Mouse (Mus musculus) kidney, postnatal 0 days (tissue): Measurements from ENCODE around the gene Lonrf2. TPM values are rescaled to one million over a fixed set of nuclear protein-coding genes. Genes with fewer than 3 reads are reported as not detected.

Source experiments
- ATAC-seq: fragments of 200-750 bp; cut with Nextera tagmentation; replicated peaks from 2 replicates; pipeline ENCODE4 v1.8.0; 2017; ENCODE audit warnings: low read depth, moderate number of reproducible peaks, moderate TSS enrichment, moderate library complexity; ENCODE audit not compliant: low FRiP score
- DNase-seq: peaks from one replicate; pipeline ENCODE4 v3.0.0-alpha.2; 2016; ENCODE audit warnings: low spot score
- H3K27ac ChIP-seq: fragments of 300-500 bp; sonication (generic); 2 replicates; pipeline ENCODE4 v1.5.1; 2014; ENCODE audit warnings: mild to moderate bottlenecking
- H3K27me3 ChIP-seq: fragments of 300-500 bp; sonication (generic); 2 replicates; pipeline ENCODE4 v1.6.1; 2014; ENCODE audit warnings: low read length, mixed read lengths; ENCODE audit not compliant: insufficient read depth
- H3K36me3 ChIP-seq: fragments of 300-500 bp; sonication (generic); 2 replicates; pipeline ENCODE4 v1.6.1; 2014; ENCODE audit warnings: low read length, mixed read lengths; ENCODE audit not compliant: insufficient read depth
- H3K4me1 ChIP-seq: fragments of 300-500 bp; sonication (generic); replicated peaks from 2 replicates; pipeline ENCODE4 v1.6.1; 2014; ENCODE audit warnings: antibody characterized with exemption, low read length, mixed read lengths; ENCODE audit not compliant: insufficient read depth
- H3K4me2 ChIP-seq: fragments of 300-500 bp; sonication (generic); 2 replicates; pipeline ENCODE4 v1.6.1; 2014; ENCODE audit warnings: mild to moderate bottlenecking, low read length, moderate library complexity, mixed read lengths
- H3K4me3 ChIP-seq: fragments of 300-500 bp; sonication (generic); replicated peaks from 2 replicates; pipeline ENCODE4 v1.5.1; 2014; ENCODE audit warnings: low read depth, low read length
- H3K9ac ChIP-seq: fragments of 300-500 bp; sonication (generic); 2 replicates; pipeline ENCODE4 v1.6.1; 2014; ENCODE audit warnings: low read depth, low read length
- H3K9me3 ChIP-seq: fragments of 300-500 bp; sonication (generic); replicated peaks from 2 replicates; pipeline ENCODE4 v1.6.1; 2016; ENCODE audit warnings: low read length, inconsistent platforms, mixed read lengths
- CTCF ChIP-seq: IDR thresholded peaks from 2 replicates; pipeline ENCODE4 v1.5.1; 2016; ENCODE audit warnings: antibody characterized with exemption, low read depth, mild to moderate bottlenecking, moderate library complexity
- WGBS: fragments of 180-500 bp; shearing (Covaris S2); extraction: QIAGEN DNeasy Blood & Tissue Kit; methylation state at CpG from one replicate; pipeline ENCODE4 v1.1.7; 2014; 5-methylcytosine and 5-hydroxymethylcytosine counted together
- polyA plus RNA-seq: library from polyadenylated mRNA; unstranded; fragments of >200 nt; fragmentation: Nextera tagmentation; extraction: Ambion mirVana; gene quantifications from 2 replicates; pipeline ENCODE4 v1.2.1, GENCODE M21; 2015

The Lonrf2 gene
- polyA plus RNA-seq, 1 experiment from 2014 or later: 0.82 TPM

DNA sequence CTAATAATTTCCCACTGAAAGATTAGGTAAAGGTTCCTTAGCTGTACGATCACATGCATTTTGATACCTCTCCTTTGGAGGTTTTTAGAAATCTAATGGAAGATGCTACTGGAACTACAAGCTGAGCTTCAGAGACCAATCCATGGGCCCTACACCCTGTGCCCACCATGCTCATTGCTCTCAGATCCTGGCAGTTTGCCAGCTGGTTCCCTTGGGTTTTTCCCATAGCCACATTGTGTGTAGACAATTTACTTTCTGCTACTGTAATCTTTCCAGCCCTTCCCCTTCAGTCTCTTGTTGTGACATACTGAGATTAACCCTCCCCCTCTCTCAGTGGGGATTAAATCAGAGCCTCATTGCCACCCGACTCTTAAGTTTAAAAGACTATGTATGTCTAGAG lies 11.6 kb downstream of the Lonrf2 start:
- no peak for DNase-seq
- H3K9ac ChIP-seq: no peak overlapping the region
- no peak for ATAC-seq
- no peak overlapping the region for H3K4me3 ChIP-seq
- H3K9me3 ChIP-seq: no peaks in the 10 kb centered on the region
- H3K4me2 ChIP-seq: no peak overlapping the region
- 79% methylated on average over 2 of the region's 2 CpGs for WGBS
- no peak overlapping the region for H3K27ac ChIP-seq
- no peaks in the 10 kb centered on the region for H3K36me3 ChIP-seq
- H3K4me1 ChIP-seq: no peaks in the 10 kb centered on the region
- H3K27me3 ChIP-seq: no peaks in the 10 kb centered on the region
- no peak for TF ChIP-seq CTCF

DNA sequence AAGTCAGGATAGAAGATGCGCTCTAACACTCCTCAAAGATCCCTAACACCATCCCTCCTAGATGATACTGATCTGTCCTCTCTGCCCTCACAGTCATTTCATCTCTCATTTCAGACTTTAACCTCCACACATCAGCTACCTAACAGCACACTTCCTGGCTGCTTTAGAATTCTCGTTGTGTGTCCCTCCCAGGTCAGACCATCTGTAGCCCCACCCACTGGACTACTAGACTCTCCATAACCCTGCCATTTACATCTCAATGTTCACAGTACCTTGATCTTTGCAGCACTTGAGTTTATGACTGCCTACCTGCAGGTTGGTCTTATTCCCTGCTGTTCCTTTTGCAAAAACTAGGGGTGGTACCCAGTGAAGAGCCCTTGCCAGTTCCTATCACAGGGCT lies 12.7 kb downstream of the Lonrf2 start:
- no peaks in the 10 kb centered on the region for H3K36me3 ChIP-seq
- H3K27ac ChIP-seq: no peak overlapping the region
- H3K9me3 ChIP-seq: no peaks in the 10 kb centered on the region
- 66% methylated on average over 2 of the region's 2 CpGs for WGBS
- DNase-seq (no peak), ATAC-seq (no peak)
- H3K4me2 ChIP-seq: no peak overlapping the region
- no peak for TF ChIP-seq CTCF
- H3K4me3 ChIP-seq: no peak overlapping the region
- H3K27me3 ChIP-seq: no peaks in the 10 kb centered on the region
- H3K9ac ChIP-seq: no peak overlapping the region
- no peaks in the 10 kb centered on the region for H3K4me1 ChIP-seq

DNA sequence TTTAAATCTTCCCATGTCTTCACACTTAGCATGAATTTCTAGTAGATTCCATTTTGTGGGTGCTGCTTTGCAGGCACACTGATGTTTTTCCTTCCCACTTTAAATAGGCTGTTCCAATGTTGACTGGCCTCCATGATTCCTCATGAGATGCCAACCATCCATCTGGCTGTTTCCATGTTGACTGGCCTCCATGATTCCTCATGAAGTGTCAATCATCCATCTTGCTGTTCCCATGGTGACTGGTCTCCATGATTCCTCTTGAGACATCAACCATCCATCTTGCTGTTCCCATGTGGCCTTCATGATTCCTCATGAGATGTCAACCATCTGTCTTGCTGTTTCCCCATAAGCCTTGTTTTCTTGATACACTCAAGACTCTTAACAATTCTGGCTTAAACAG lies 16.8 kb downstream of the Lonrf2 start:
- Histone ChIP-seq H3K27me3 (no peaks in the 10 kb centered on the region), H3K4me1 (no peaks in the 10 kb centered on the region), H3K4me2 (no peak overlapping the region), H3K4me3 (no peak overlapping the region), H3K9me3 (no peaks in the 10 kb centered on the region), H3K36me3 (no peaks in the 10 kb centered on the region), H3K27ac (no peak overlapping the region), H3K9ac (no peak overlapping the region)
- no peak for TF ChIP-seq CTCF
- ATAC-seq (no peak), DNase-seq (no peak)

DNA sequence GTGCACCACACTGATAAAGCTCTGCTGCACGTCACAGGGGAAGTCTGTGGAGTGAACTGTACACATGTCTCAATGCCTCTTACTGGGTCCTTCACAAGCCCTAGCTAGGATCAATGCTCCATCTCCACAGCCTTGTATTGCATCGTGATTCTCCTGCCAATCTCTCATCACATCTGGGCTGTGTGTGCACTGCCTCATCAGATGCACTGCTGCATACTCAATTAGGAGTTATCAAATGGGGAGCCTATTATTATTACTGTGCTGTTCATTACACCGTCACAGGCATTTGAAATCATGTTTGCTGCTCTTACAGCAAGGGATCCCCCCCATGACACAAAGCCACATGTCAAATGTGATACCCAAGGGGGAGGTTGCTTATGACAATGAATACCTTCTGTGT lies 18.8 kb downstream of the Lonrf2 start:
- Histone ChIP-seq H3K9ac (no peak overlapping the region), H3K9me3 (no peaks in the 10 kb centered on the region), H3K27me3 (no peaks in the 10 kb centered on the region), H3K36me3 (no peaks in the 10 kb centered on the region), H3K4me3 (no peak overlapping the region), H3K4me2 (no peak overlapping the region), H3K4me1 (no peaks in the 10 kb centered on the region), H3K27ac (no peak overlapping the region)
- no peak for DNase-seq
- TF ChIP-seq CTCF: no peak
- no peak for ATAC-seq
- WGBS: 92% methylated on average over 3 of the region's 3 CpGs

DNA sequence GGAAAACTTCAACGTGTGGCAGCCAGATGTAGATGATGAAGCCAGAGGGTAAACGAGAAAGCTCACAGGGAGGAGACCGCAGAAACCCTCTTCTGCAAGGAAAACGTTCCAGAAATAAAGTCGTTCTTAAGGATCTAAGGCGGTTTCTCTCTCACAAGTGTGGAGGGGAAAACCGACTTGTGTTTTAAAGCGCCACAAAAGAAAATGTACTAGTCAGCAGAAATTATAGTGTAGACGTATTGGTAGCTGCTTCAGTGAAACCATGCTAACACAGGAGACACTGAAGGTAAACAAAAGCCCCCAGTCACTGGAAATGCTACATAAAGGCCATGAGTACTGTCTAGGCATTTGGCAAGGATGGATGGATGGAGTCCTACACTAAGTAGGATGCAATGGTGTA lies 19.2 kb downstream of the Lonrf2 start:
- no peak for DNase-seq
- Histone ChIP-seq H3K27me3 (no peaks in the 10 kb centered on the region), H3K9me3 (no peaks in the 10 kb centered on the region), H3K27ac (no peak overlapping the region), H3K36me3 (no peaks in the 10 kb centered on the region), H3K4me3 (no peak overlapping the region), H3K4me2 (no peak overlapping the region), H3K9ac (no peak overlapping the region), H3K4me1 (no peaks in the 10 kb centered on the region)
- 68% methylated on average over 9 of the region's 9 CpGs for WGBS
- TF ChIP-seq CTCF: no peak
- no peak for ATAC-seq

DNA sequence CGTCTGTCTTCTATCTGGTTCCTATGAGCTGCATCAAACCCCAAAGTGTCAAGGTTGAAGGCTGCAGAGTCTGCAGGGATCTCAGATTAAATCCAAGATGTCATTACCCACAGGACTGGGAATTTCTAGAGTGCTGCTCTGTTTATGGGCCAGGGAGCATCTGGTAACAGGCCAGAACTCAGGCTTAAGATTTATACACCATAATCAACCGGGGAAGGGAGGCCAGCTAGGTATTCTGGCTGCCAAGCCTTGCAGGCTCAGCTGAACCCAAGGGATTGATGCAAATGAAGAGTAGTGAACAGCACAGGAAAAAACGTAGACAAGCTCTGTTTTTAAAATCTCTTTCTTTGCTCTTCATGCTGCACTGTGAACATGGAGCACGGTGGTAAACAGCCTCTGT lies 20.2 kb downstream of the Lonrf2 start:
- peak; percentile 3 for DNase-seq
- 40% methylated on average over 4 of the region's 4 CpGs for WGBS

DNA sequence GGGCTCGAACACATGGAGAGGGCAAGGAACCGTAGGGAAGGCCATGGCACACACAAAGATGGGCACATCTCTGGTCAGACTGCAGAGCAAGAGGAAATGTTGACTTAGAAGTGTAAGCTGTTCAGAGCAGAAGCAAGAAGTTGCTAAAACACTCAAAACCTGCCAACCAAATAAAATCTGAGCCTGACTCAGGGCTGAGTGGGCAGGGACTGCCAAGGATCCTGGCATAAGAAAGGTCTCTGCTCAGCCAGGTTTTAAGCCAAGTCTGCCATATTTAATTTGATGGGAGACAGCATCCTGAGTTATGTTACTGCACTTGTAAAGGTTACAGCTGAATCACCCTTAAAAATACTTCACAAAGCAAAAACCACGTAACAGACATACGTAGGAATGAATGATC lies 29.4 kb downstream of the Lonrf2 start:
- DNase-seq (no peak), ATAC-seq (no peak)
- Histone ChIP-seq H3K9ac (no peak overlapping the region), H3K4me1 (no peaks in the 10 kb centered on the region), H3K4me2 (no peak overlapping the region), H3K27me3 (no peaks in the 10 kb centered on the region), H3K36me3 (no peaks in the 10 kb centered on the region), H3K9me3 (no peaks in the 10 kb centered on the region), H3K4me3 (no peak overlapping the region), H3K27ac (no peak overlapping the region)
- TF ChIP-seq CTCF: no peak
- 92% methylated on average over 4 of the region's 4 CpGs for WGBS

More for the DNA sequence above, 20.2 kb downstream of the Lonrf2 start:
- H3K9ac ChIP-seq: no peak overlapping the region
- H3K27me3 ChIP-seq: no peaks in the 10 kb centered on the region
- TF ChIP-seq CTCF: no peak
- H3K36me3 ChIP-seq: no peaks in the 10 kb centered on the region
- ATAC-seq: no peak
- no peak overlapping the region for H3K4me3 ChIP-seq
- no peak overlapping the region for H3K27ac ChIP-seq
- H3K9me3 ChIP-seq: no peaks in the 10 kb centered on the region
- H3K4me2 ChIP-seq: no peak overlapping the region
- H3K4me1 ChIP-seq: no peaks in the 10 kb centered on the region
